Mouse (Mus musculus) lung, postnatal 0 days (tissue): Measurements from ENCODE around the gene Cops7b.

Source experiments
- CTCF ChIP-seq: IDR thresholded peaks from 2 replicates; pipeline ENCODE4 v1.5.1; 2016; ENCODE audit warnings: antibody characterized with exemption, mild to moderate bottlenecking
- EP300 ChIP-seq: IDR thresholded peaks from 2 replicates; pipeline ENCODE4 v1.6.1; 2016; ENCODE audit warnings: antibody characterized with exemption, mild to moderate bottlenecking, control low read depth

GRCm38 (mm10) chr1:86595315-86595714, 12.6 kb downstream of the Cops7b start:
- TF ChIP-seq CTCF (no peak), EP300 (no peak)
